Comparison of ENCODE assay signal across 38 mouse cellular contexts in genomic region chr3:92338840-92339239, GRCm38 (mm10). TPM values are rescaled to one million over a fixed set of nuclear protein-coding genes. Genes with fewer than 3 reads are reported as not detected.
"Had no signal": no experiment of that assay in that cellular context is flagged by ENCODE, and none has a peak within 500 bp of the region (broad histone marks: within the 10 kb centered on the region; RNA-seq: fewer than 3 reads in every experiment).

Sprr2d (plus strand) TSS chr3:92339140.

- ATAC-seq: liver, postnatal 0 days; lung, postnatal 0 days; midbrain, embryonic 13.5 days; midbrain, embryonic 15.5 days; midbrain, embryonic 16.5 days had no signal

- H3K27ac ChIP-seq: left cerebral cortex, adult 2 months; limb, embryonic 10.5 days; limb, embryonic 12.5 days; limb, embryonic 13.5 days; limb, embryonic 15.5 days; liver, embryonic 13.5 days; liver, embryonic 14.5 days; liver, embryonic 15.5 days; lung, embryonic 15.5 days; macrophage; midbrain, embryonic 10.5 days; midbrain, embryonic 12.5 days; midbrain, embryonic 13.5 days; midbrain, embryonic 15.5 days had no signal

- H3K4me1 ChIP-seq: limb, embryonic 10.5 days; limb, embryonic 12.5 days; limb, embryonic 13.5 days; limb, embryonic 15.5 days; liver, embryonic 13.5 days; liver, embryonic 15.5 days; lung, embryonic 15.5 days; megakaryocyte, embryonic 14.5 days; midbrain, embryonic 10.5 days; midbrain, embryonic 12.5 days; midbrain, embryonic 13.5 days; midbrain, embryonic 15.5 days had no signal

- H3K4me2 ChIP-seq: limb, embryonic 12.5 days; limb, embryonic 13.5 days; limb, embryonic 15.5 days; liver, embryonic 11.5 days; liver, embryonic 13.5 days; liver, embryonic 15.5 days; lung, embryonic 14.5 days; lung, embryonic 15.5 days; midbrain, embryonic 11.5 days; midbrain, embryonic 12.5 days; midbrain, embryonic 13.5 days; midbrain, embryonic 15.5 days had no signal

- H3K9ac ChIP-seq: limb, embryonic 12.5 days; limb, embryonic 13.5 days; limb, embryonic 15.5 days; liver, embryonic 13.5 days; liver, embryonic 14.5 days; liver, embryonic 15.5 days; liver, postnatal 0 days; lung, embryonic 14.5 days; lung, embryonic 15.5 days; midbrain, embryonic 12.5 days; midbrain, embryonic 13.5 days; midbrain, embryonic 15.5 days had no signal

- H3K36me3 ChIP-seq: limb, embryonic 10.5 days; limb, embryonic 12.5 days; limb, embryonic 13.5 days; limb, embryonic 15.5 days; liver, embryonic 13.5 days; liver, embryonic 15.5 days; lung, embryonic 15.5 days; midbrain, embryonic 10.5 days; midbrain, embryonic 12.5 days; midbrain, embryonic 13.5 days; midbrain, embryonic 15.5 days had no signal

- DNase-seq: left cerebral cortex, postnatal 4 days; liver; liver, embryonic 13.5 days; liver, postnatal 0 days; lung, adult 18-20 months; lung, adult 2 months; lung, embryonic 14.5 days; lung, postnatal 10 days; lung, postnatal 14 days; lung, postnatal 36 days; lung, postnatal 4 days; midbrain, embryonic 14.5 days had no signal

- H3K9me3 ChIP-seq: limb, embryonic 10.5 days; limb, embryonic 12.5 days; limb, embryonic 13.5 days; limb, embryonic 15.5 days; liver, embryonic 13.5 days; liver, embryonic 15.5 days; lung, embryonic 15.5 days; megakaryocyte, embryonic 14.5 days; midbrain, embryonic 10.5 days; midbrain, embryonic 12.5 days; midbrain, embryonic 13.5 days; midbrain, embryonic 15.5 days had no signal

- H3K4me3 ChIP-seq: left cerebral cortex, adult 2 months; limb, embryonic 10.5 days; limb, embryonic 12.5 days; limb, embryonic 13.5 days; limb, embryonic 15.5 days; liver, embryonic 13.5 days; liver, embryonic 15.5 days; lung, embryonic 15.5 days; megakaryocyte, embryonic 14.5 days; midbrain, embryonic 10.5 days; midbrain, embryonic 12.5 days; midbrain, embryonic 13.5 days; midbrain, embryonic 15.5 days; myocyte had no signal

- H3K27me3 ChIP-seq: limb, embryonic 12.5 days; limb, embryonic 13.5 days; limb, embryonic 15.5 days; liver, embryonic 13.5 days; liver, embryonic 15.5 days; lung, embryonic 15.5 days; megakaryocyte, embryonic 14.5 days; midbrain, embryonic 12.5 days; midbrain, embryonic 13.5 days; midbrain, embryonic 15.5 days had no signal

RNA-seq across cellular contexts. Expression of gene Sprr2d, which starts in this region (rescaled TPM):
- polyA plus RNA-seq: limb, embryonic 10.5 days; limb, embryonic 11.5 days; limb, embryonic 12.5 days; limb, embryonic 13.5 days; limb, embryonic 14.5 days; liver, adult 2 months; liver, embryonic 11.5 days; liver, embryonic 13.5 days; liver, embryonic 14.5 days; liver, embryonic 15.5 days; liver, embryonic 16.5 days; liver, postnatal 0 days; lung, embryonic 14.5 days; lung, embryonic 15.5 days; lung, embryonic 16.5 days; lung, postnatal 0 days; macrophage; midbrain, embryonic 10.5 days; midbrain, embryonic 11.5 days; midbrain, embryonic 12.5 days; midbrain, embryonic 13.5 days; midbrain, embryonic 14.5 days; midbrain, embryonic 15.5 days; midbrain, embryonic 16.5 days; midbrain, postnatal 0 days; myocyte; neural tube, embryonic 11.5 days had no signal
